Mouse (Mus musculus) midbrain, postnatal 0 days (tissue): Measurements from ENCODE around the gene Tex13a. TPM values are rescaled to one million over a fixed set of nuclear protein-coding genes. Genes with fewer than 3 reads are reported as not detected.

Source experiments
- ATAC-seq: fragments of 200-750 bp; cut with Nextera tagmentation; 2 replicates; pipeline ENCODE4 v1.8.0; 2017; ENCODE audit warnings: moderate number of reproducible peaks, mild to moderate bottlenecking, moderate TSS enrichment, moderate library complexity; ENCODE audit not compliant: low FRiP score
- DNase-seq: peaks from one replicate; pipeline ENCODE4 v3.0.0-alpha.2; 2015; ENCODE audit warnings: low spot score
- H3K27ac ChIP-seq: fragments of 300-500 bp; sonication (generic); 2 replicates; pipeline ENCODE4 v1.5.1; 2014; ENCODE audit warnings: low read depth, mild to moderate bottlenecking, low read length, mixed read lengths
- H3K27me3 ChIP-seq: fragments of 300-500 bp; sonication (generic); 2 replicates; pipeline ENCODE4 v1.6.1; 2014; ENCODE audit warnings: low read length, control low read depth, mixed read lengths; ENCODE audit not compliant: insufficient read depth
- H3K36me3 ChIP-seq: fragments of 300-500 bp; sonication (generic); 2 replicates; pipeline ENCODE4 v1.6.1; 2014; ENCODE audit warnings: low read length, control low read depth, mixed read lengths; ENCODE audit not compliant: insufficient read depth
- H3K4me1 ChIP-seq: fragments of 300-500 bp; sonication (generic); 2 replicates; pipeline ENCODE4 v1.6.1; 2014; ENCODE audit warnings: mild to moderate bottlenecking, control low read depth, antibody characterized with exemption, low read length, mixed read lengths; ENCODE audit not compliant: insufficient read depth
- H3K4me2 ChIP-seq: fragments of 300-500 bp; sonication (generic); 2 replicates; pipeline ENCODE4 v1.6.1; 2014; ENCODE audit warnings: low read depth, mild to moderate bottlenecking, low read length, mixed read lengths; ENCODE audit not compliant: poor library complexity, severe bottlenecking
- H3K4me3 ChIP-seq: fragments of 300-500 bp; sonication (generic); 2 replicates; pipeline ENCODE4 v1.5.1; 2014; ENCODE audit warnings: low read depth, mild to moderate bottlenecking, low read length, moderate library complexity
- H3K9ac ChIP-seq: fragments of 300-500 bp; sonication (generic); replicated peaks from 2 replicates; pipeline ENCODE4 v1.6.1; 2014; ENCODE audit warnings: mild to moderate bottlenecking, low read length, moderate library complexity, mixed read lengths; ENCODE audit not compliant: poor library complexity, severe bottlenecking
- H3K9me3 ChIP-seq: fragments of 300-500 bp; sonication (generic); 2 replicates; pipeline ENCODE4 v1.6.1; 2016; ENCODE audit warnings: low read length, control low read depth
- CTCF ChIP-seq: IDR thresholded peaks from 2 replicates; pipeline ENCODE4 v1.5.1; 2016; ENCODE audit warnings: antibody characterized with exemption, mild to moderate bottlenecking
- WGBS: fragments of 180-500 bp; shearing (Covaris S2); extraction: QIAGEN DNeasy Blood & Tissue Kit; methylation state at CpG from one replicate; pipeline ENCODE4 v1.1.7; 2014; 5-methylcytosine and 5-hydroxymethylcytosine counted together
- polyA plus RNA-seq: library from polyadenylated mRNA; unstranded; fragments of >200 nt; fragmentation: Nextera tagmentation; extraction: Ambion mirVana; gene quantifications from 2 replicates; pipeline ENCODE4 v1.2.1, GENCODE M21; 2015
- total RNA-seq: library from RNA; depleted of rRNA; stranded (reverse); fragments of >200 nt; gene quantifications from 2 replicates; pipeline ENCODE4 v1.2.3, GENCODE M21; 2014; rRNA removed

Gene Tex13a
- not detected in 2 replicates for total RNA-seq
- polyA plus RNA-seq: not detected in 2 replicates

DNA sequence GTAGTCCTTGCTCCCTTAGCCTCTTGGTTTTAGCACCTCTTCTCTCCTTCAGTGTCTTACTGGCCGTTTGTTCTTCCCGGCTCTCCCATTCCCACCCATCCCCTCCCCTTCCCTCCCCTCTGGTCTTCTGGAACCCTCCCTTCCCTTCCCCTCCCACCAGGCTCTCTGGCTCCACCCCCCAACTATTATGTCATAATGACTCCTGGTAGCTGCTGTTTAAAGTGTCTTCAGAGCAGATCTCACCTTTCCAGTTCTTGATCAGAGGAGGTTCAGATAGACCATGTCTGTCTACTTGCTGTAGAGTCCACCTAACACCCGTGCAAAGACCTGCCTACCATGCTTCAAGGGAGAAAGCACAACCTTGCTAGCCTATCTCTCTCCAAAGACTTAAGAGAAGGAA lies at the start of gene Tex13a:
Gene Tex13a (minus strand): TSS at position 101 of the 400 bp plus-strand sequence.
- no peaks in the 10 kb centered on the region for H3K36me3 ChIP-seq
- H3K9ac ChIP-seq: no peak within 1 kb of the TSS
- DNase-seq (no peak), ATAC-seq (no peak)
- H3K9me3 ChIP-seq: no peaks in the 10 kb centered on the region
- no peak within 1 kb of the TSS for H3K4me3 ChIP-seq
- no peak within 1 kb of the TSS for H3K4me2 ChIP-seq
- H3K4me1 ChIP-seq: no peaks in the 10 kb centered on the region
- no peaks in the 10 kb centered on the region for H3K27me3 ChIP-seq
- 93% methylated on average over 3 of the region's 3 CpGs for WGBS
- no peak for TF ChIP-seq CTCF
- H3K27ac ChIP-seq: no peak within 1 kb of the TSS

DNA sequence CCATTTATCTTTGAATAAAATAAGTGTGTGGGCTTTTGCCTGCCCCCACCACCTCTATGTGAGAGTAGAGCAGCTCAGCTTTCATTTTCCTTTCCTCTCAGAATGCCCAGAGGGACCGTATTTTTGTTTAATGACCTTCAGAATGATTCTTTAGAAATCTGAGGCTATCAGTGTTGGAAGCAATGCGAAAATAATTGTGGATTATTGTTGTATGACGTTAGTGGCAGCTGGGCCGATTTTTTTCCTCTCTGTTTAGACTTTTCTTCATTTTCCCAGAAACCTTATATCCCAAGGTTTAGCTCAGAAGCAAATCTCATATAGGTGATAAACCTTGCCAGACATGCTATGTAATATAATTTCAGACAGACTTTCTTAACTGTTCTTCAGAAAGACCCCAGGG lies 25.2 kb upstream of the Tex13a start:
- H3K4me2 ChIP-seq: no peak overlapping the region
- H3K4me1 ChIP-seq: no peaks in the 10 kb centered on the region
- no peak for ATAC-seq
- no peaks in the 10 kb centered on the region for H3K36me3 ChIP-seq
- H3K27me3 ChIP-seq: no peaks in the 10 kb centered on the region
- H3K27ac ChIP-seq: no peak overlapping the region
- TF ChIP-seq CTCF: no peak
- no peak overlapping the region for H3K9ac ChIP-seq
- H3K4me3 ChIP-seq: no peak overlapping the region
- WGBS: 70% methylated on average over 4 of the region's 4 CpGs
- DNase-seq: no peak
- H3K9me3 ChIP-seq: no peaks in the 10 kb centered on the region

DNA sequence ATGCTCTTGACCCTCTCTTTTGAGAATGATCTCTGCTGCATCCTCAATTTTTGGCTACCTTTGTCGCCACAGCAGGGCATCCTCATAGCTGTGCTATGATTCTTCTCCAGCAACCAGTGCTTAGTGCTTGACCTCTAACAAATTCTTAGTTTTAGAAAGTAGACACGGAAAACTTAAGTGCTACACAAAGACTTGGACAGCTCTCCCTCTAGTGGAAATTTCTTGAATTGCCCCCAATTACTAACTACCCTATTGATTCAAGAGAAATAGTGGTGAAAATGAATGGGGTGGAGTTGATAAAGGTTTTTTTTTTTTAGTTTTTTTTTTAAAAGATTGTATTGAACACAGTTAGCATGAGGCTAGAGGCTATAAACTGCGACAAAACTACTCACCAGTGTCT lies 39.2 kb downstream of the Tex13a start:
- Histone ChIP-seq H3K36me3 (no peaks in the 10 kb centered on the region), H3K4me3 (no peak overlapping the region), H3K9ac (no peak overlapping the region), H3K9me3 (no peaks in the 10 kb centered on the region), H3K27ac (no peak overlapping the region), H3K27me3 (no peaks in the 10 kb centered on the region), H3K4me1 (no peaks in the 10 kb centered on the region), H3K4me2 (no peak overlapping the region)
- peak; percentile 72 for TF ChIP-seq CTCF
- peak; percentile 52 for DNase-seq
- 8% methylated on average over 3 of the region's 3 CpGs for WGBS
- ATAC-seq: no peak
